Mouse (Mus musculus): ENCODE data around the gene Fam69b.

DNA sequence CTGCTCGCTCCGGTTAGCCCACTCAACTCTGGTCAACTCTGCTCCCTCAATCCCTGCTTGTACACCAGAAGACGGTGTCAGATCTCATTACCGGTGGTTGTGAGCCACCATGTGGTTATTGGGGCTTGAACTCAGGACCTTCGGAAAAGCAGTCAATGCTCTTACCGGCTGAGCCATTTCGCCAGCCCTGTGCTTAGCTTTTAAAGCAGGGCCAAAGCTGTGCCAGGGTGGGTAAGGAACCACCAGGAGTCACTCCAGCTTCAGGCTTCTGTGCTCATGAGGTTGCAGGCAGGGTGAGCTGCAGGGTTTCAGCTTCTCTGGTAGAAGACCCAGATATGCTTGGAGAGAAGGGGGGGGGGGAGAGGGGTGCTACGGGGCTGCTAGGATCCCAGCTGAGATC is 22.9 kb upstream of the Fam69b start:
- TF ChIP-seq POLR2A (IDR thresholded peaks at IDR 0.05; ENCODE audit: insufficient read depth, low read length) (no peak), CTCF (IDR thresholded peaks at IDR 0.05; ENCODE audit: low read depth, low read length) (no peak)
